Mouse (Mus musculus): ENCODE measurements at regions not wholly inside any gene's neighbourhood (a gene's known extent, or its start where the extent isn't known, plus 50 kb on each side); places are given as distances from the start of the nearest gene placed in this dataset.

GRCm38 (mm10) chr13:55898999-55899398 is 63.0 kb upstream of the Pitx1 start:
- ATAC-seq (no peak), DNase-seq (ENCODE audit: low spot score) (no peak)
- 52% methylated on average over 8 of the region's 8 CpGs for WGBS
- TF ChIP-seq CTCF (IDR thresholded peaks at IDR 0.05) = no peak
- no peak for TF ChIP-seq EP300 (IDR thresholded peaks at IDR 0.05)
- no peaks in the 10 kb centered on the region for H3K4me1 ChIP-seq (ENCODE audit: insufficient read depth, low read depth, low read length)
- H3K27me3 ChIP-seq (replicated peaks; ENCODE audit: insufficient read depth, low read length) = no peaks in the 10 kb centered on the region
- H3K27ac ChIP-seq (ENCODE audit: low read length) = no peak overlapping the region
- H3K9ac ChIP-seq (replicated peaks; ENCODE audit: low read depth) = no peak overlapping the region
- H3K4me2 ChIP-seq (replicated peaks; ENCODE audit: low read depth, low read length) = no peak overlapping the region
- H3K4me3 ChIP-seq (ENCODE audit: low read depth, low read length) = no peak overlapping the region
- H3K36me3 ChIP-seq (ENCODE audit: insufficient read depth, low read length) = no peaks in the 10 kb centered on the region
- no peaks in the 10 kb centered on the region for H3K9me3 ChIP-seq (ENCODE audit: low read length)

GRCm38 (mm10) chr13:55898257-55898950 is 62.4 kb upstream of the Pitx1 start:
- TF ChIP-seq EP300 (IDR thresholded peaks at IDR 0.05) = no peak
- TF ChIP-seq CTCF (IDR thresholded peaks at IDR 0.05) = no peak
- WGBS = 81% methylated on average over 17 of the region's 17 CpGs

GRCm38 (mm10) chr13:55895505-55895904 is 59.5 kb upstream of the Pitx1 start:
- TF ChIP-seq EP300 (IDR thresholded peaks at IDR 0.05) = no peak
- no peak for TF ChIP-seq CTCF (IDR thresholded peaks at IDR 0.05)
- Histone ChIP-seq H3K9ac (replicated peaks; ENCODE audit: low read depth) (no peak overlapping the region), H3K4me3 (ENCODE audit: low read depth, low read length) (no peak overlapping the region), H3K27me3 (replicated peaks; ENCODE audit: insufficient read depth, low read length) (no peaks in the 10 kb centered on the region), H3K36me3 (ENCODE audit: insufficient read depth, low read length) (no peaks in the 10 kb centered on the region), H3K4me1 (ENCODE audit: insufficient read depth, low read depth, low read length) (no peaks in the 10 kb centered on the region), H3K27ac (ENCODE audit: low read length) (no peak overlapping the region), H3K9me3 (ENCODE audit: low read length) (no peaks in the 10 kb centered on the region), H3K4me2 (replicated peaks; ENCODE audit: low read depth, low read length) (no peak overlapping the region)
- 84% methylated on average over 5 of the region's 5 CpGs for WGBS
- DNase-seq (ENCODE audit: low spot score) = peak; percentile 23
- ATAC-seq = no peak

More at GRCm38 (mm10) chr13:55898257-55898950, 62.4 kb upstream of the Pitx1 start:
- Histone ChIP-seq H3K27me3 (replicated peaks; ENCODE audit: insufficient read depth, low read length) (no peaks in the 10 kb centered on the region), H3K27ac (ENCODE audit: low read length) (no peak overlapping the region), H3K36me3 (ENCODE audit: insufficient read depth, low read length) (no peaks in the 10 kb centered on the region), H3K9ac (replicated peaks; ENCODE audit: low read depth) (no peak overlapping the region), H3K4me1 (ENCODE audit: insufficient read depth, low read depth, low read length) (no peaks in the 10 kb centered on the region), H3K4me2 (replicated peaks; ENCODE audit: low read depth, low read length) (no peak overlapping the region), H3K4me3 (ENCODE audit: low read depth, low read length) (no peak overlapping the region), H3K9me3 (ENCODE audit: low read length) (no peaks in the 10 kb centered on the region)
- ATAC-seq = no peak
- no peak for DNase-seq (ENCODE audit: low spot score)

GRCm38 (mm10) chr13:55893154-55894018 is 57.4 kb upstream of the Pitx1 start:
- ATAC-seq = no peak
- Histone ChIP-seq H3K27me3 (replicated peaks; ENCODE audit: insufficient read depth, low read length) (no peaks in the 10 kb centered on the region), H3K4me3 (ENCODE audit: low read depth, low read length) (no peak overlapping the region), H3K4me2 (replicated peaks; ENCODE audit: low read depth, low read length) (no peak overlapping the region), H3K36me3 (ENCODE audit: insufficient read depth, low read length) (no peaks in the 10 kb centered on the region), H3K27ac (ENCODE audit: low read length) (no peak overlapping the region), H3K4me1 (ENCODE audit: insufficient read depth, low read depth, low read length) (no peaks in the 10 kb centered on the region), H3K9ac (replicated peaks; ENCODE audit: low read depth) (no peak overlapping the region), H3K9me3 (ENCODE audit: low read length) (no peaks in the 10 kb centered on the region)
- TF ChIP-seq EP300 (IDR thresholded peaks at IDR 0.05) (no peak), CTCF (IDR thresholded peaks at IDR 0.05) (no peak)
- no peak for DNase-seq (ENCODE audit: low spot score)
- WGBS = 69% methylated on average over 24 of the region's 25 CpGs

- ATAC-seq = no peak
- Histone ChIP-seq H3K36me3 (ENCODE audit: insufficient read depth, low read length) (no peaks in the 10 kb centered on the region), H3K4me3 (ENCODE audit: low read depth, low read length) (no peak overlapping the region), H3K4me1 (ENCODE audit: insufficient read depth, low read depth, low read length) (no peaks in the 10 kb centered on the region), H3K27ac (ENCODE audit: low read length) (no peak overlapping the region), H3K4me2 (replicated peaks; ENCODE audit: low read depth, low read length) (no peak overlapping the region), H3K27me3 (replicated peaks; ENCODE audit: insufficient read depth, low read length) (no peaks in the 10 kb centered on the region), H3K9me3 (ENCODE audit: low read length) (no peaks in the 10 kb centered on the region), H3K9ac (replicated peaks; ENCODE audit: low read depth) (no peak overlapping the region)
- 89% methylated on average over 3 of the region's 3 CpGs for WGBS
- no peak for TF ChIP-seq CTCF (IDR thresholded peaks at IDR 0.05)
- TF ChIP-seq EP300 (IDR thresholded peaks at IDR 0.05) = no peak
- peak; percentile 13 for DNase-seq (ENCODE audit: low spot score)
Measured at GRCm38 (mm10) chr13:55892250-55892649, 56.3 kb upstream of the Pitx1 start.

- H3K9me3 ChIP-seq (ENCODE audit: low read length) = no peaks in the 10 kb centered on the region
- no peak overlapping the region for H3K9ac ChIP-seq (replicated peaks; ENCODE audit: low read depth)
- H3K4me3 ChIP-seq (ENCODE audit: low read depth, low read length) = no peak overlapping the region
- TF ChIP-seq EP300 (IDR thresholded peaks at IDR 0.05) = no peak
- TF ChIP-seq CTCF (IDR thresholded peaks at IDR 0.05) = no peak
- no peak overlapping the region for H3K27ac ChIP-seq (ENCODE audit: low read length)
- WGBS = 80% methylated on average over 13 of the region's 13 CpGs
- ATAC-seq (no peak), DNase-seq (ENCODE audit: low spot score) (no peak)
- no peak overlapping the region for H3K4me2 ChIP-seq (replicated peaks; ENCODE audit: low read depth, low read length)
- no peaks in the 10 kb centered on the region for H3K36me3 ChIP-seq (ENCODE audit: insufficient read depth, low read length)
- H3K27me3 ChIP-seq (replicated peaks; ENCODE audit: insufficient read depth, low read length) = no peaks in the 10 kb centered on the region
- no peaks in the 10 kb centered on the region for H3K4me1 ChIP-seq (ENCODE audit: insufficient read depth, low read depth, low read length)
Measured at GRCm38 (mm10) chr13:55887099-55887736, 51.2 kb upstream of the Pitx1 start.

All from lung, postnatal 0 days (tissue).